Mouse (Mus musculus) liver, postnatal 0 days (tissue): Measurements from ENCODE around the gene Rln3.

Experiments
- CTCF ChIP-seq: sonication (generic); IDR thresholded peaks from 2 replicates; pipeline ENCODE4 v1.5.1; 2016; ENCODE audit warnings: antibody characterized with exemption, low read depth
- EP300 ChIP-seq: IDR thresholded peaks from 2 replicates; pipeline ENCODE4 v1.6.1; 2016; ENCODE audit warnings: antibody characterized with exemption, low read depth, mild to moderate bottlenecking

DNA sequence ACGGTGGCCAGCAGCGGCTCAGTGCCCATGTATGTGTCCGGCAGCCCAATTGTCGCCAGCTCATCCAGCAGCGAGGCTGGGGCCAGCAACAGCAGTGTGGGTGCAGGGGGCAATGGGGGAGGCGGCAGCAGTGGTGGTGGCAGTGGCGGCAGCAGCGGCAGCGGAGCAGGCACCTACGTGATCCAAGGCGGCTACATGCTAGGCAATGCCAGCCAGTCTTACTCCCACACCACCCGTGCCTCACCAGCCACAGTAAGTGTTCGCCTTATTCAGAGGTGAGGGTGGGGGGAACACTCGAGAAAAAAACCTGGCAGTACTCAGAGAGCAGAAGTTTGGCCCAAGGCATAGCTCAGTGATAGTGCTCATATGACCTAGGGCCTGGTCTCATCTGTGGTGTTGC, 43.0 kb upstream of the Rln3 start:
- no peak for TF ChIP-seq CTCF
- no peak for TF ChIP-seq EP300
